Mouse (Mus musculus) neural tube, embryonic 13.5 days (tissue): ENCODE measurements around the gene Ndufb4. TPM values are rescaled to one million over a fixed set of nuclear protein-coding genes. Genes with fewer than 3 reads are reported as not detected.
A peak's percentile ranks its signal among the peaks of the same experiment; 100 is the strongest.

ENCODE experiments used
- ATAC-seq: fragments of 200-750 bp; cut with Nextera tagmentation; 2 replicates; pipeline ENCODE4 v1.8.0; 2017; ENCODE audit warnings: low read depth, mild to moderate bottlenecking, moderate TSS enrichment, moderate library complexity
- H3K27ac ChIP-seq: fragments of 300-500 bp; sonication (generic); replicated peaks from 2 replicates; pipeline ENCODE4 v1.5.1; 2015; ENCODE audit warnings: moderate library complexity, mild to moderate bottlenecking, inconsistent platforms
- H3K27me3 ChIP-seq: fragments of 300-500 bp; sonication (generic); 2 replicates; pipeline ENCODE4 v1.6.1; 2015; ENCODE audit warnings: mild to moderate bottlenecking, inconsistent platforms
- H3K36me3 ChIP-seq: fragments of 300-500 bp; sonication (generic); 2 replicates; pipeline ENCODE4 v1.6.1; 2015; ENCODE audit warnings: mild to moderate bottlenecking, inconsistent platforms
- H3K4me1 ChIP-seq: fragments of 300-500 bp; sonication (generic); replicated peaks from 2 replicates; pipeline ENCODE4 v1.6.1; 2015; ENCODE audit warnings: inconsistent platforms
- H3K4me2 ChIP-seq: fragments of 300-500 bp; sonication (generic); 2 replicates; pipeline ENCODE4 v1.6.1; 2015; ENCODE audit warnings: inconsistent platforms, mild to moderate bottlenecking, moderate library complexity
- H3K4me3 ChIP-seq: fragments of 300-500 bp; sonication (generic); 2 replicates; pipeline ENCODE4 v1.5.1; 2015; ENCODE audit warnings: mild to moderate bottlenecking, inconsistent platforms
- H3K9ac ChIP-seq: fragments of 300-500 bp; sonication (generic); 2 replicates; pipeline ENCODE4 v1.6.1; 2015; ENCODE audit warnings: moderate library complexity, mild to moderate bottlenecking, inconsistent platforms
- H3K9me3 ChIP-seq: fragments of 300-500 bp; sonication (generic); 2 replicates; pipeline ENCODE4 v1.6.1; 2016; ENCODE audit warnings: inconsistent platforms
- WGBS: fragments of 180-500 bp; shearing (Covaris S2); methylation state at CpG from one replicate; pipeline ENCODE4 v1.1.7; 2015; 5-methylcytosine and 5-hydroxymethylcytosine counted together
- polyA plus RNA-seq: library from polyadenylated mRNA; unstranded; fragments of >200 nt; fragmentation: Nextera tagmentation; extraction: Ambion mirVana; gene quantifications from 2 replicates; pipeline ENCODE4 v1.2.1, GENCODE M21; 2015

The Ndufb4 gene
- polyA plus RNA-seq, 1 experiment from 2014 or later = 68.9 TPM

DNA sequence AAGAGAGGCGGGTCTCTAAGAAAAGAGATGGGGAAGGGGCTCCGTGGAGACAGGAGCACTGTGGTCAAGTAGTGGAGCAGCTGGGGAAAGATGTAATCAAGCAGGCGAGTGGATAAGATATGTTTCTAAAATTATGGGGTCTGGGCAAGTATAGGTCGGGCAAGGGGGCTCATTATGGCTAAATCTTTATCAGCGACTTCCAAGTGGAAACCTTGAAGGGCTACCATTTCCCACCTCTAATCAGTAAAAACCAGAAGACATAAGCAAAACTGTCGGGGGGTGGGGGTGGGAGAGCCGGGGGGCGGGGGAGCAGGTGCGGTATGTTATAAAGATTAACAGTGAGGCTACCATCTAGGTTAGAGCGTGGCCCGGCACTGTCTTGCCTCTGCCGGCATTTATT is 32.6 kb upstream of the Ndufb4 start:
- no peak overlapping the region for H3K4me2 ChIP-seq
- no peaks in the 10 kb centered on the region for H3K9me3 ChIP-seq
- WGBS = 57% methylated on average over 12 of the region's 12 CpGs
- no peak for ATAC-seq
- H3K9ac ChIP-seq = peak overlapping the region; percentile 31; the same call in 1 of the 2 replicates
- no peak overlapping the region for H3K4me3 ChIP-seq
- no peaks in the 10 kb centered on the region for H3K27me3 ChIP-seq
- 0 out of 2 replicates have a peak overlapping the region, but pooled peaks have one; percentile 88 for H3K27ac ChIP-seq
- no peaks in the 10 kb centered on the region for H3K36me3 ChIP-seq
- H3K4me1 ChIP-seq = peaks cover 54% of the 10 kb centered on the region

DNA sequence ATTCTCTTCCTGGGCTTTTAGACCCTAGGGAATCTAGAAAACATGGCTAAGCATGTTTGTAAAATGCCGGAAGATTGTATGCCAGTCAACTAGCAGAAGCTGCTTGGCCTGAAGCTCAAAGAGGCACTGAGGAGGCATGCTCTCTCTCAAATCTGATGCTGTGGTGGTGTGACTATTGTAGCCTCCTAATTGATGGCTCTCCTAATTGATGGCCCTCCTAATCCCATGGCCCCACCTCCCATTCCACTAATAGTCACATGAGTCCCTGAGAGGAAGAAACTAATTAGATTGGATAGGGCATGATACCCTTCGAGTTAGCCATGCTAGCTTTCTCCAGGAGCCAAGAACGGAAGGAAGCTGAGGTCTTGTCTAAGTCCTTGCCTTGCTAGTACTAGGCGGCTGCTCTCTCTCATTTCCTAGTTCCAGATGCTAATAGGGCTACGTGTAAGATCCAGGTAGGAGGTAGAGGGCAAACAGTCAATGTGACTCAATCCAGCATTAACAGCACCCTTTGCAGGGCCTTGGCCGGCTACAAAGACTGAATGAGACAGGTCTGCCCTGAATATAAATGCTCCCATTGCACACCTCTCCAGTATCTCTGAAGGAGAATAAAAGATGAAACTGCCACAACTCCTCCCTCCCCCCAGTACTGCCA is 31.8 kb upstream of the Ndufb4 start:
- Histone ChIP-seq H3K4me3 (no peak overlapping the region), H3K4me1 (peaks cover 54% of the 10 kb centered on the region), H3K36me3 (no peaks in the 10 kb centered on the region), H3K27ac (peak overlapping the region; percentile 88), H3K9ac (no peak overlapping the region), H3K27me3 (no peaks in the 10 kb centered on the region), H3K4me2 (no peak overlapping the region), H3K9me3 (no peaks in the 10 kb centered on the region)
- ATAC-seq = no peak
- 47% methylated on average over 6 of the region's 6 CpGs for WGBS

DNA sequence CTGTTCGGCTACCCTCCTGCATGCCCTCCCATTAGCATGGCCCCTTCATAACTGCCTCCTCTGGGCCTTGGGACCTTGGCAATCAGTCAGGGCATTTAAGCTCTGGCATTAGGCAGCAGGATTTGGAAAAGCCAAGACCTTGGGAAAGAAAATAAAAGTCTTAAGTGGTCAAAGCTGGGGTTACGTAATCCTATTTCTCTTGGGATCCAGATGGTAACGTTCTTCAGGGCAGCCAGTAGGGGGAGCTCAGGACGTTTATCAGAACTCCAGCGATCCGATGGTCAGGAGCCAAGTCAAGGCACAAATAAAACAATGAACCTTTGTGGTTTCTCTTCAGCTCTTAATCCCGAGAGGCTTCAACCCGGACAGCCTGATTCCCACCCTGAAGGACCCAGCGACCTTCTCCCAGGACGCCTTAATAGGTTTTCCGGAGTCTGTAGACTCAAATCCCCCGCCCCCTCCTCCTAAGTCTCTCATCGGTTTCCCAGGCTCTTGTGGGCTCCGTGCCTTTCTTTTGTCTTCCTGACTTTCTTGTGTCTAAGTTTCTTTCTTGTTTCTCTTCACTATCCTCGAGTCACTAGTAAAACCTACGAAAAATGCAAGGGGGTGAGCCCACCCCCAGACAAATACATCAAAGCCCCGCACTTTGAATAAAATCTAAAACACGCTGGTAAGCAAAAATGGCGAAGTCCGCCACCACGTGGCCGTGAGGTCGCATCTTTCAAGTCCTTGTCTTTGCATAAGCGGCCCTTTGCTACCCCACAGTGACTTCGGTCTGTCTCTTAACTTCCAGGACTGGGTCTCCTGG is 30.6 kb upstream of the Ndufb4 start:
- Histone ChIP-seq H3K9me3 (no peaks in the 10 kb centered on the region), H3K4me2 (peak overlapping the region; percentile 58), H3K4me1 (peaks cover 54% of the 10 kb centered on the region), H3K9ac (peak overlapping the region; percentile 77), H3K27ac (peak overlapping the region; percentile 88), H3K36me3 (no peaks in the 10 kb centered on the region), H3K4me3 (peak overlapping the region; percentile 40), H3K27me3 (no peaks in the 10 kb centered on the region)
- peak; percentile 68 for ATAC-seq
- WGBS = 2% methylated on average over 25 of the region's 25 CpGs

DNA sequence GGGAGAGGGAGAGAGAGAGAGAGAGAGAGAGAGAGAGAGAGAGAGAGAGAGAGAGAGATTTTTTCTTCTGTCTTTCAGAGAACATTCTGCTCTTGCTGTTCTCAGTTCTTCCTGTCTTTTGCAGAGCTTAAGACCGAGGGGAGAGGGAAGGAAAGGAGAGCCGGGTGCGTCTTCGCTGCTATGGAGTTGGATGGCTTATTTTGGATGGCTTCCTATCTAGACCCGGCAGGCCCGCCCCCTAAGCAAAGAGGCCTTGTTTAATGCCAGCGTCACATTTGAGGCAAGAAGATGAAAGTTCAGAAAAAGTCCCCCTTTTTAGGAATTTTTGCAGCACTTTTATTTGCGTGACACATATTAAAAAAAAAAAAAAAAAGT is 30.0 kb upstream of the Ndufb4 start:
- 21% methylated on average over 8 of the region's 8 CpGs for WGBS
- peak overlapping the region; percentile 88 for H3K27ac ChIP-seq
- H3K9ac ChIP-seq = peak overlapping the region; percentile 77
- peak overlapping the region; percentile 40; the same call in 1 of the 2 replicates for H3K4me3 ChIP-seq
- ATAC-seq = 0 out of 2 replicates have a peak, but pooled peaks have one; percentile 24
- peak overlapping the region; percentile 58 for H3K4me2 ChIP-seq
- peaks cover 54% of the 10 kb centered on the region for H3K4me1 ChIP-seq
- H3K27me3 ChIP-seq = no peaks in the 10 kb centered on the region
- no peaks in the 10 kb centered on the region for H3K9me3 ChIP-seq
- H3K36me3 ChIP-seq = no peaks in the 10 kb centered on the region

DNA sequence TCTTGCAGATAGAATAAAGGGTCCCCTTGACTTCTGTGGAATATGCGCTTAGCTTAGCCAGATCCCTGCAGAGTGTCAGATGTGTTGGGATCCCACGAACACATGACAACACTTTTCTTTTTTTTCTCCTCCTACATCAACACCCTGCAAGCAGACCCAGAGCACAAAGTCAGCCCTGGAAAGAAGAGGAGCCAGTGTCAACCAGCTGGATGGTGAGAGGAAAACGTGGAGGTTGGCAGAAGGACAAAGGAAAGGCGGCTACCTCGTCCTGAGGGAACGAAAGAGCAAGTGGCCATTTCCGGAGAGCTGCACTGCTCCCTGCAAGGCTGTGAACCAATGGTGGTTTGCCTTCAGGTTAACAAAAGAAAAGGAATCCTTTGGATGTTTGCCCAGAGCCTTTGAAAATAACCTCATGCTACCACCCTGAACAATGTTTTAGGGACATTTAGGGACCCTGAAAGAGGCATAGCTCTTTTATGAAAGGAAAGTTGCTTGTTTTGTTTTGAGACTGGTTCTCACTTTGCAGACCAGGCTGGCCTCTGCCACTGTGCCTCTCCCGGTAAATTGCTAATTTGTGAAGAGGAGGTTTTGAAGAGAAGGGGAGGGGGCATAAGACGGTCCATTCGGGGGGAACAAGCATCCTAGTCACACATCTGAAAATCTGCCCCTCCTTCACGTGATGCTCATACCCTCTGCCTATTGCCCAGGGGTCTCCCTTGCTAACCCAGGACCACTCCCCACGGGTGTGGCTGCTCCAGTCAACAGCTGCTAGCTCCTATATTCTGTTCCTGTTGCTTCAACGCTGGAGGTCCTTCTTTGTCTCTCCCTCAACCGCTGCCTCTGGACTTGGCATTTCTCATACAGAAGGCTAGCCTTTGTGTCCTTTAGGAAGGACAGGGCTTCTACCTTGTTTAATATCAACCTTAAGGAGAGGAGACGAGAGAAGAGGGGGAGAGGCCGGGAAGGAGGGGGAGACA is 29.2 kb upstream of the Ndufb4 start:
- 10% methylated on average over 16 of the region's 16 CpGs for WGBS
- no peaks in the 10 kb centered on the region for H3K27me3 ChIP-seq
- H3K9me3 ChIP-seq = no peaks in the 10 kb centered on the region
- H3K4me2 ChIP-seq = peak overlapping the region; percentile 58
- H3K4me3 ChIP-seq = peak overlapping the region; percentile 9; the same call in 1 of the 2 replicates
- H3K4me1 ChIP-seq = peaks cover 54% of the 10 kb centered on the region
- no peaks in the 10 kb centered on the region for H3K36me3 ChIP-seq
- peak overlapping the region; percentile 77 for H3K9ac ChIP-seq
- peak; percentile 18 for ATAC-seq
- H3K27ac ChIP-seq = peak overlapping the region; percentile 88

DNA sequence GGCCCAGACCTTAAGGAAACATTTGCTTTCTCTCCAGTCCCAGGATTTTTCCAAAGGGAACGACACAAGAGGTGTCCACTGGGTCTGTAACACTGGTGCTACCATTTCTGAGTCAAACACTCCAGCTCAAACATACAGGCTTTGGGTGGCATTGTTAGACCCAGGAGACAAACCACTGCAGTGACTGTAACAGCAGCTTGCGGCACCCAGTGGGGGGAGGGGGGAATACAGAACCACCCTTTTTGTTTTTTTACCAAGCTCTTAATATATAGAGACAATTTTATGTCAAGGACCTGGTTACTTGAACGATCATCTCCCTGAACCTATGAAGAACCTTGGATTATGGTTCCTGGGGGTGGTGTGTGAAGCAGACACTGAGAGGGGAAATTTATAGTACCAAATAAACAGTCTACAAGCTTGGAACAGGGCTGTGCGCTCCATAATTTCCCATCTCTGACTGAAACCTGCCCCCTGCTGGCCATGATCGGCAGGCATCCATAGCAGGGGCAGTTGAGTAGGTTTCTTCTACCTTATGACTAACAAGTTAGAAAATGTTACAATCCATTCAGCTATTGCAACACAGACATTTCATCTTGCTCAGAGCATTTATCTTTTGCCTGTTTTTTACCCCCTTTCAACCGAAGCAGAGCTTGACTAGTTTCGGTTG is 28.2 kb upstream of the Ndufb4 start:
- Histone ChIP-seq H3K9me3 (no peaks in the 10 kb centered on the region), H3K4me3 (no peak overlapping the region), H3K36me3 (no peaks in the 10 kb centered on the region), H3K4me2 (no peak overlapping the region), H3K27ac (peak overlapping the region; percentile 88), H3K27me3 (no peaks in the 10 kb centered on the region), H3K9ac (no peak overlapping the region), H3K4me1 (peaks cover 53% of the 10 kb centered on the region)
- 33% methylated on average over 7 of the region's 7 CpGs for WGBS
- peak; percentile 40 for ATAC-seq

DNA sequence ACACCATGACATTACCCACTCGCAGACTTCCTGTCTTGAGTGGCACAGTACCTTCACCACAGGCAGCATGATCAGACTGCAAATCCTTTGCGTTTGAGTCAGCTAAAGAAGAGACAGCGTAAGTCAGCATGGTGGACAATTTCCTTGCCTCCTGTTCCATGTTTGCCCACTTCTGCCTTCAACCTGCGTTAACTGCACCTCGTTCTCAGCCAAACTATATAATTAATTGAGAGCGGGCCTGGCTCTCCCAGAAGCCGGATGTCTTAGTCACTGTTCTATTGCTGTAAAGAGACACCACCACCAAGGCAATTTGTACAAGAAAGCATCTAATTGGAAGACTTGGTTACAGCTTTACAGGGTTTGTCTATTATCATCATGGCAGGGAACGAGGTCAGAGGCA is 26.6 kb upstream of the Ndufb4 start:
- H3K4me1 ChIP-seq = peaks cover 53% of the 10 kb centered on the region
- ATAC-seq = no peak
- H3K4me2 ChIP-seq = no peak overlapping the region

DNA sequence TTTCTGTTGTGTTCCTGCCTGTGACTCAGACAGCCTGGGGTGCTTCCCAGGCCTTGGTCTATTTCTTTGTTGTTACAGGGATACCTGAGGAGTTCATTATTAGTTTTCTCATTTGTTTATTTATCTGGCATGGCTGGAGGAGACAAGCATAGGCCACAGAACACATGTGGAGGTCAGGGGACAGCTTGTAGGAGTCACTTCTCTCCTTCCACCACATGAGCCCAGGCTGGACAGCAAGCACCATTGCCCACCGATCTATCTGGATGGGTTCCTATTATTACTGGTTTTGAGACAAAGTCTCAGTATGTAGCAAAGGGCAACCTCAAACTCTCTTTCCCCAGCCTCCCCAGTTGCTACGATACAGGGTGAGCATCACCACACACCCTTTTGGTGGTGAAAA is 26.0 kb upstream of the Ndufb4 start:
- H3K9me3 ChIP-seq = no peaks in the 10 kb centered on the region
- ATAC-seq = no peak
- 77% methylated on average over 2 of the region's 2 CpGs for WGBS
- H3K27ac ChIP-seq = no peak overlapping the region
- no peak overlapping the region for H3K9ac ChIP-seq
- no peak overlapping the region for H3K4me3 ChIP-seq
- no peak overlapping the region for H3K4me2 ChIP-seq
- peaks cover 48% of the 10 kb centered on the region for H3K4me1 ChIP-seq
- no peaks in the 10 kb centered on the region for H3K27me3 ChIP-seq
- no peaks in the 10 kb centered on the region for H3K36me3 ChIP-seq

More for the DNA sequence above, 26.6 kb upstream of the Ndufb4 start:
- WGBS = 79% methylated on average over 8 of the region's 8 CpGs
- H3K4me3 ChIP-seq = no peak overlapping the region
- no peaks in the 10 kb centered on the region for H3K27me3 ChIP-seq
- no peak overlapping the region for H3K9ac ChIP-seq
- no peaks in the 10 kb centered on the region for H3K9me3 ChIP-seq
- H3K36me3 ChIP-seq = no peaks in the 10 kb centered on the region
- no peak overlapping the region for H3K27ac ChIP-seq

DNA sequence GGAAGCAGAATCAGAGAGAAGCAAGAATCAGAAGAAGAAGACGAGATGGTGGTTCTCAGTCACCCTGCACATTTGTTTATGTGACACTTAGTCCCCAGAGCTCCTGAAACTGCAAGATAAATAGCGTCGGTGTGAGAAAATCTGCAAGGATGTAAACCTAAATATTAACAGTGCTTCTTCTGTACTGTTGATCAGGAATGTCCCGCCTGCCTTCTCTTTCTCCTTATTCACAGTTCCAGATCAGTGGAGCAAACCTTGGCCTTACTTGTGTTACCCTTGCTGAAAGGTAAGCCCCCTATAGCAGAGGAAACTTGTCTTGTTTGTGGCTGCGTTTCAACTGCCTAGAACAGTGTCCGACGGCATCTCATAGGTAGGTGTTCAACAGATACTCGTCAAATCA is 23.3 kb upstream of the Ndufb4 start:
- H3K9me3 ChIP-seq = no peaks in the 10 kb centered on the region
- ATAC-seq = no peak
- no peaks in the 10 kb centered on the region for H3K36me3 ChIP-seq
- no peak overlapping the region for H3K4me3 ChIP-seq
- H3K27me3 ChIP-seq = no peaks in the 10 kb centered on the region
- H3K9ac ChIP-seq = no peak overlapping the region
- no peak overlapping the region for H3K4me2 ChIP-seq
- 80% methylated on average over 8 of the region's 8 CpGs for WGBS
- no peak overlapping the region for H3K27ac ChIP-seq
- peaks cover 26% of the 10 kb centered on the region for H3K4me1 ChIP-seq

DNA sequence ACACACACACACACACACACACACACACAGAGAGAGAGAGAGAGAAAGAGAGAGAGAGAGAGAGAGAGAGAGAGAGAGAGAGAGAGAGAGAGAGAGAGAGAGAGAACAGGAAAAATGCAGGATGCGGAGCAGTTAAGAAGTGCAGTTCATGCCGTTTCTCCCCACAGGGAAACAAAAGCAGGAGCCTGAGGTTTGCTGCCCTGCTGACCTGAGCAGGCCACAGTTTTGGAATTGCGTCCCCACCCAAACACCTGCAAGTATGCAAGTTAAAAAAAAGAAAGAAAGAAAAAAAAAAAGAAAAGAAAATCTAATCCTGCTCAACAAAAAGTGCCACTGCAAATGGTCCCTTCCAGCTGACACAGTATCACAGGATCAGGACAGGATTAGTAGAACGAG is 22.4 kb upstream of the Ndufb4 start:
- Histone ChIP-seq H3K4me1 (peaks cover 18% of the 10 kb centered on the region), H3K9me3 (no peaks in the 10 kb centered on the region), H3K9ac (peak overlapping the region; percentile 55; the same call in 1 of the 2 replicates), H3K27ac (no peak overlapping the region), H3K4me3 (no peak overlapping the region), H3K4me2 (peak overlapping the region; percentile 46), H3K27me3 (no peaks in the 10 kb centered on the region), H3K36me3 (no peaks in the 10 kb centered on the region)
- ATAC-seq = no peak
- 19% methylated on average over 4 of the region's 4 CpGs for WGBS

DNA sequence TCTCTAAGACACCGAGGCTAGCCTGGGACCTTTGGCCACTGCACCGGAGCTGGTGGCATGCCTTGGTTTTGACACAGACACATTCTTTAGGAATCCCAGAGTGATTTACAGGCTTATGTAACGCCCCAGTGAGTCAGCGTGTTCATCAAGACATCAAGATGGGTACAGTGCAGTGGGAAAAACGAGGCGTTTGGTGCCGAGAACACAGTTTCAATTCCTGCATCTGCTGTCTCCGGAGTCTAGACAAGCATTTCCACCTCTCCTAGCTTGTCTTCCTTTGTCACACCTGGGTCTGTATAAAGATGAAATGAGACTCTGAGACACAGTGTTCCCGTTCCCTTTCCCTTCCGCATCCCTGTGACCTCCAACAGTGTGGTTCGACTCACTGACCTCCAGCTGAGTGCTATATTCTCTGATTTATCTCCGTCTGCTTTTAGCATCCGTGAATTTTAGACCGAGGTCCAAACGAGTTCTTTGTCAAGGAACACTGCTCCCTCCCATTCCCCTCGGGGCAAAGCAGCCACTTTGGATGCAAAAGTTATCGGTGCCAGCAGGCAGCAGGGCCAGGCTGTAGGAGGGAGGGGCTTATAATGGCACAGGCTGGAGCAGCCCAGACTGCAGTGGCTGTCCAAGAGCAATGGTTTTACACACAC is 21.9 kb upstream of the Ndufb4 start:
- peak overlapping the region; percentile 59 for H3K27ac ChIP-seq
- H3K9me3 ChIP-seq = no peaks in the 10 kb centered on the region
- H3K36me3 ChIP-seq = no peaks in the 10 kb centered on the region
- peak; percentile 90 for ATAC-seq
- H3K4me1 ChIP-seq = peaks cover 18% of the 10 kb centered on the region
- H3K4me3 ChIP-seq = peak overlapping the region; percentile 14
- peak overlapping the region; percentile 55 for H3K9ac ChIP-seq
- WGBS = 27% methylated on average over 17 of the region's 17 CpGs
- H3K27me3 ChIP-seq = no peaks in the 10 kb centered on the region
- peak overlapping the region; percentile 46 for H3K4me2 ChIP-seq
